Mouse (Mus musculus) heart, postnatal 0 days (tissue): ENCODE measurements around the gene Top3b.

Experiments used
- CTCF ChIP-seq: IDR thresholded peaks from 2 replicates; pipeline ENCODE4 v1.5.1; 2016; ENCODE audit warnings: antibody characterized with exemption, control low read depth, low read depth
- EP300 ChIP-seq: IDR thresholded peaks from 2 replicates; pipeline ENCODE4 v1.6.1; 2016; ENCODE audit warnings: antibody characterized with exemption, low read depth

DNA sequence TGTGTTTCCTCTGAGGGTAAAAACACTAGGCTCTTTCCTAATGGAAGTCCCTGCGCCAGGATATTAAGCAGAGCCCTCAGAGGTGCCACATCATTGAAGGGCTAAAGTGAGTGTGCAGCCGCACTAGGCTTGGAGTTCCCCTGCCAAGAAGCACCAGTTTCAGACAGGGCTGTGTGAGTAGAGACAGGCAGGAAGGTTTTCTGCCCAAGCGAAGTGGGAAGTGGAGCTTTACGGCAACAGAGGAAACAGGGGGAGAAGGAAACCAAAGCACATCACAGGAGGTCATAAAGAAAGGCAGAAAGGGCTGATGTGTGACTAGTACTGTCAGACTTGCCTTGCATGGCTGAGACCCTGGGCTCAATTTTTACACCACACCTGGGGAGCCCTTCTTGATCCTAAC lies 31.8 kb downstream of the Top3b start:
- TF ChIP-seq EP300: no peak
- TF ChIP-seq CTCF: no peak
